Mouse (Mus musculus): ENCODE measurements at regions not wholly inside any gene's neighbourhood (a gene's known extent, or its start where the extent isn't known, plus 50 kb on each side); places are given as distances from the start of the nearest gene placed in this dataset.

DNA sequence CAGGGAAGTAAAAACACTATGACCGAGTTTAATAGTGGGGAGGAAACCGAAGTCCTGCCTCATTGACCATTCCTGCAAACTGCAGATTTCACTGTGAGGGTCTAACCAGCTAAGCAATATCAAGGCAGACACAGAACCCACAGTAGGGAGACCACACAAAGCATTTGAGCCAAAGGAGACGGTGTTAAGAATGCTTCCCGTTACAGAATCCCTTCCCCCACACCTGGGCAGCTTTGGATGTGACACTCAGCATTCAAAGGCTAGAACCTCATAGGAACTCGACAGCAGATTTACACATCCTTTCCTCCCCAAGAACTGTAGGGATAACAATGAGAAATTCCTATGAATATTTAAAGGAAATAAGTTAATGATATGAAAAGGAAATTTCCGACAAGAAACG is 158.5 kb upstream of the Id4 start:
- no peak for DNase-seq

GRCm38 (mm10) chr13:48104766-48105165 is 156.3 kb upstream of the Id4 start:
- no peak for DNase-seq

DNA sequence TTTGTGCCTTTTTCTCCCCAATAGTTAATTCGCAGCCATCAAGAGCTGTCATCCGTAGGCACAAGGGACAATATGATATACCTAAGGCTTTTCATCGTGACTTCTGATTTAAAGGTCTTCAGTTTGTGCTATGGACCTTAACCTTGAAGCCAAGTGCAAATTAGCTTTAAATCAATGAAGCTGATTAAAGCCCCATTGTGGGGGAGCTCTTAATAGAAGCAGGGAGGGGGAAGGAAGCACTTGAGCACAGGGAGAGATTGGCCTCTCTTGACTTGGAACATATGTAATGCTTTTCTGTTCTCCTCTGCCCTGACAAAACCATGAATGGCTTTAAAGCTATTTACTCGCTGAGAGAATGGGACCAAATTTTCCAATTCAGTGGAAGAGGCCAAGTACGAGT is 154.1 kb upstream of the Id4 start:
- DNase-seq, result no peak

- no peak for DNase-seq
These were observed 145.1 kb upstream of the Id4 start for GRCm38 (mm10) chr13:48115890-48116289.

DNA sequence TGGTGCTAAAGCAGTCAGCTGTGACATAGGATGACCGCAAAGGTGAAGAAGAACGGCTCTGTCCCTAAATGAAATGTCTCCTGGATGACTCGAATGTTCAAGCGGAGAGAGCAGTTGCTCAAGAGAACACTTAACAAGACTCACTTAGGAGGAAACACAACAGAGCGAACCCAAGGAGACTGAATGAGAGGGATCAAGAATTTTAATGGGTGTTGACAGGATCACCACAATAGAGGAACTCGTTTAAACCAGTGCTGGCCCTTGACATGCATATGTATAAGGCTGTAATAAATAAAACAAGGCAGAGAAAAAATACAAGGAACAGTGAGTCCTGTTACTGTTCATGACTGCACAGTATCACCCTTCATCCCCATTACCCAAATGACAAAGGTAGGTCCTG is 134.4 kb upstream of the Id4 start:
- DNase-seq, result no peak

- DNase-seq, result peak; percentile 5 to 6
These were observed 130.3 kb upstream of the Id4 start for GRCm38 (mm10) chr13:48130724-48131123.

GRCm38 (mm10) chr13:48131681-48132080 is 129.3 kb upstream of the Id4 start:
- DNase-seq, result no peak

- DNase-seq, result no peak
These were observed 115.1 kb upstream of the Id4 start for GRCm38 (mm10) chr13:48145976-48146375.

- DNase-seq, result no peak
These were observed 114.0 kb upstream of the Id4 start for GRCm38 (mm10) chr13:48147061-48147460.

DNA sequence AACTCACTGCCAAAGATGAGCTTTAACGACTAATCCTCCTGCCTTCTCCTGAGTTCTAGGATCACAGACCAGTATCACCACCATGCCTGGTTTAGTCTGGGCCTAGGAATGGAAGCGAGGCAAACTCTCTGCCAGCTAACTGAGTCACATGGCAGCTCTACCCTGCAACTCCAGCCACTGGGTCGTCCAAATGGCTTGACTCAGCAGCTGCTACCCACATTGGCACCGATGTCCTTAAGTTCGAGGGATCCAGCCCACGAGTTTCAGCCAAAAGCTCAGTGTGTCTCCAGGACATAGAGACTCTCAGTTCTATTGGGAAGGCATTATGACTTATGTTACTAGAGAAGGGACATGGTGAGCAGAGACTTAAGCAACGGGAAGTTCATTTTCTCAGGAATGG is 107.8 kb upstream of the Id4 start:
- no peak for DNase-seq

GRCm38 (mm10) chr13:48153684-48154413 is 107.2 kb upstream of the Id4 start:
- no peak for DNase-seq

- no peak for DNase-seq
These were observed 106.5 kb upstream of the Id4 start for GRCm38 (mm10) chr13:48154414-48155105.

- no peak for DNase-seq
These were observed 101.8 kb upstream of the Id4 start for GRCm38 (mm10) chr13:48159020-48159910.

- DNase-seq, result no peak
These were observed 100.9 kb upstream of the Id4 start for GRCm38 (mm10) chr13:48160161-48160560.

- no peak for DNase-seq
These were observed 99.7 kb upstream of the Id4 start for GRCm38 (mm10) chr13:48161339-48161738.

DNA sequence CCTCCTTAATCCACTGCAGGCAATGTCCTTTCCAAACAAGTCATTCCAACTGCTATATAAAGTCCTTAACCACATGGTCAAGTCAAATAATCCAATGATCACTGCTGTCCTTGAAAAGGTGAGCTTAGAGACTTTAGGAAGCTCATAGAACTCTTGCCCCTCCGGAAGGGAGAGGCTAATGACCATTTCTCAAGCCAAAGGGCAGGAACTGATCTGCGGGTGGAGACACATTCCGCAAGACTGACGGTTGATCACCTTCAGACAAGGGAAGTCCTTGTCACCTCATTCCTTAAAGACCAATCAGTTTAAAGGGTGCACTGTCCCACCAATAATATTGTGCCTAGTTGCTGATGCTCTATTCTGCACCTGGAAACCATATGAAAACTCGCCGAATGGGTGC is 96.4 kb upstream of the Id4 start:
- no peak for DNase-seq

DNA sequence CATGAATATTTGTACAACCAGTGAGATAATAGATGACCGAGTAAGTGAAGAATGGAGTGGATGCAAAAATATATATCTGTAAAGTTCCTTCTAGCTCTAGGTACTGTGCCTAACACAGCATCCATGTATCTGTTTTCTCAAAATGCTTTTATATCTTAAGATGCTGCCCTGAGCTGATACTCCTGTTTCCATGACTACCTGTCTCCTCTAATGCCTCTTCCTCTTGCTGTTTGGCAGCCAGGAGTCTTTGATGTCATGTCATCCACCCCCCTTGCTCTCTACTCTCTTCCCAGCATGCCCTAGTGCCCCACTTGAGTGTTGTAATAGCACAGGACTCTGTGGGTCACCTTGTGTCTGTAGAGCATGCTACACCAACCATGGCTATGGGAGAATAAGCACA is 95.2 kb upstream of the Id4 start:
- DNase-seq, result no peak

- no peak for DNase-seq
These were observed 93.1 kb upstream of the Id4 start for GRCm38 (mm10) chr13:48167976-48168375.

DNA sequence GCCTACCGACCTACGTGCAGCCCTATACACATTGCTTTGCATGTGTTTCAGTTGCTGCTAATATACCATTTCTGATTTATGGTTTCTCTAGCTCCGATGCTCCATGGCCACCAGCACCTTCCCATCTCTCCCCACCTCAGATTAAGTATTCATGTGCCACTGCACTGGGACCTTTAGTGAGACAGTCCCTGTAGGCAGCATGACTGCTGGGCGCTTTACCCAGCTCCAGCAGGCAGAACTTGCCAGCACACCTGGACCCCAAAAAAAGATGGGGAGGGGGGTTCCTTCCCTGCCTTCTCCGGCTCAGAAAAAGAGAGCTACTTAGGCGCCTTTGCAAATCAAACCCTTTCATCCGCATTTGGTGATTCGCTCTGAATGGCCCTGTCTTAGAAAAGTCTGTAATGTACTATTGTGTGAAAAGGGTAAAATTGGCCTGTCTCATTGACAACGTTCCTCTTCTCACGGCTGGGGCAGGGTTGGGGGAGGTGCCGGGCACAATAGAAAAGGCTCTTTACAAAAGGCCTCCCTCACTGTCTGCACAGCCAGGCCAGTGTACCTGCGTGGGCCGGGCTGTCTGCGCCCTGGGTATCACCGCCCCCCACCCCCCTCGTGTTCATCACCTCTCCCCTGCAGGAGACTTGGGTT is 89.6 kb upstream of the Id4 start:
- DNase-seq, result no peak

GRCm38 (mm10) chr13:48171994-48172393 is 89.0 kb upstream of the Id4 start:
- DNase-seq, result no peak

DNA sequence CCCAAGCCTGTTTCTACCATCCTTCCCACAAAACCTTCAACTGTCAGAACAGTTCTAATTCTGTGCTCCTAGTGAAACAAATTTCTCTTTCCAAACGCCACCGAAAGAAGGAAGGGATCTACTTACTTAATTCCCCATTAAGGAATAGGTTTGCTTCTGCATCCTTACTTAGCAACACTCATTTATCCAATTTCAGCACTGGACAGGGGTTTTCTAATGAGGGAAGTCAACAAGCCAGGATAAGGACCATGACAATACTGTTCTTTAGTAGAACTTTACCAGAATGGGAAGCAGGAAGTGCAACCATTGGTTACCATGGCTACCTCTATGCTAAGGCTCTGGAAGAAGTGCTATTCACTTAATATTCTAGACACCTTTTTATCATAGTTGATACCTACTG is 68.6 kb upstream of the Id4 start:
- no peak for DNase-seq

- DNase-seq, result no peak
These were observed 67.1 kb upstream of the Id4 start for GRCm38 (mm10) chr13:48193942-48194341.

GRCm38 (mm10) chr13:48207824-48208223 is 53.2 kb upstream of the Id4 start:
- no peak for DNase-seq
